Mouse (Mus musculus): Measurements from ENCODE around the gene Gm17651.

- TF ChIP-seq CTCF (IDR thresholded peaks at IDR 0.05; ENCODE audit: insufficient read depth, low read length) (no peak), POLR2A (IDR thresholded peaks at IDR 0.05; ENCODE audit: borderline replicate concordance, extremely low read depth, low read depth, low read length) (no peak)
Measured at GRCm38 (mm10) chr3:97629941-97630340, 44.6 kb downstream of the Gm17651 start.
